Mouse (Mus musculus): ENCODE data around the gene Slc44a4.
"Not testable (repeated sequence)": the region's sequence is repeated elsewhere in the genome, so short reads cannot be mapped to it uniquely, and the experiment has no call there.

Gene Slc44a4

DNA sequence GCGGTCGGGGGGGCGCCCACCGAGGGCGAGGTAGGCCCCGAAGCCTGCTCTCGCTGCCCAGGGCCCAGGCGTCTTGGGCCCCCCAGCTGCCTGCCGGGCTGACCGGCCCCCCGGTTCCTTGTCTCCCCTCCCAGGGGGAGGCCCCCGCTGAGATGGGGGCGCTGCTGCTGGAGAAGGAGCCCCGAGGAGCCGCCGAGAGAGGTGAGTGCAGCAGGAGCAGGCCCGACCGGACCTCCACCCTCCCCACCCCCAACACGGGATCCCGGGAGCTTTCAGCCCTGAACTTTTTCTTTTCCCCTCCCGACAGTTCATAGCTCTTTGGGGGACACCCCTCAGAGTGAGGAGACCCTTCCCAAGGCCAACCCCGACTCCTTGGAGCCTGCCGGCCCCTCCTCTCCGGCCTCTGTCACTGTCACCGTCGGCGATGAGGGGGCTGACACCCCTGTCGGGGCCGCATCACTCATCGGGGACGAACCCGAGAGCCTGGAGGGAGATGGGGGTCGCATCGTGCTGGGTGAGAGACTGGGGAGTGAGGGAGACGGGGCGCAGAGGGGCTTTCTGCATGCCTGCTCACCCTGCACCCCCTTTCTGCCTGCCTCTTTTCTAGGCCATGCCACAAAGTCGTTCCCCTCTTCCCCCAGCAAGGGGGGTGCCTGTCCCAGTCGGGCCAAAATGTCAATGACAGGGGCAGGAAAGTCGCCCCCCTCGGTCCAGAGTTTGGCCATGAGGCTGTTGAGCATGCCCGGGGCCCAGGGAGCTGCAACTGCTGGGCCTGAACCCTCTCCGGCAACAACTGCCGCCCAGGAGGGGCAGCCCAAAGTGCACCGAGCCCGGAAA lies 15.0 kb upstream of the Slc44a4 start:
- DNase-seq (ENCODE audit: low read depth): no peak

- no peak for DNase-seq (ENCODE audit: low read depth)
Observed at GRCm38 (mm10) chr17:34899890-34900243, 14.4 kb upstream of the Slc44a4 start.

DNA sequence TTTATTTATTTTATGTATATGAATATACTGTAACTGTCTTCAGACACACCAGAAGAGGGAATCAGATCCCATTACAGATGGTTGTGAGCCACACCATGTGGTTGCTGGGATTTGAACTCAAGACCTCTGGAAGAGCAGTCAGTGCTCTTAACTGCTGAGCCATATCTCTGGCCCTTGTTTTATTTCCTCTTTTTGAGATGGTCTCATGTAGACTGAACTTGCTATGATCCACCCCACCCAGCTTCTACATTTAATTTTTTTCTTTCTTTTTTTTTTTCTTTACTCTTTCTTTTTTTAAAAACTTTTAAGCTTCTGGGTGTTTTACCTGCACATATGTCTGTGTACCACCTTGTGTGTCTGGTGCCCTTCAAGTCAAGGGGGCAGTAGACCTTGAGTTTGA lies 13.4 kb upstream of the Slc44a4 start:
- not testable (repeated sequence) for DNase-seq (ENCODE audit: low read depth)

DNA sequence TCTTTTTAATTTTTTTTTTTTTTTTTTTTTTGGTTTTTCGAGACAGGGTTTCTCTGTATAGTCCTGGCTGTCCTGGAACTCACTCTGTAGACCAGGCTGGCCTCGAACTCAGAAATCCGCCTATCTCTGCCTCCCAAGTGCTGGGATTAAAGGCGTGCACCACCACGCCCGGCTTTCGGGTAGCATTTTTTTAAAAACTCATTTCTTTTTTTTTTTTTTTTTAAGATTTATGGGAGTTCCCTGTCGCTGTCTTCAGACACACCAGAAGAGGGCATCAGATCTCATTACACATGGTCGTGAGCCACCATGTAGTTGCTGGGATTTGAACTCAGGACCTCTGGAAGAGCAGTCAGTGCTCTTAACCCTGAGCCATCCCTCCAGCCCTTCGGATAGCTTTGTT lies 12.3 kb upstream of the Slc44a4 start:
- not testable (repeated sequence) for DNase-seq (ENCODE audit: low read depth)

DNA sequence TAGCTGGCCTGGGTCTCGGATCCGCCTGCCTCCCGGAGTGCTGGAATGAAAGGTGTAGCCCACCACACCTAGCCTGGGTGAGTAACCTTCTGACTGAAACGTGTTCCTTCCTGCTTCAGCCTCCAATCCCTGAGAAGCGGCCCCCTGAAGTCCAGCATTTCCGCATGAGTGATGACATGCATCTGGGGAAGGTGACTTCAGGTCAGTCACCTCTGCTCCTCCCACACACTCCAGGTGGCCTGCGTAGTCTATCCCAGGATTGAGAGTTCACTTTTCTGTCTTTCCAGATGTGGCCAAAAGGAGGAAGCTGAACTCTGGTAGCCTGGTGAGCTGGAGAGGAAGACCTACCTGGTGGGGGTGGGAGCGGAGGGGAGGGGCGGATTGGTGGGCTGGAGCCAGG lies 11.4 kb upstream of the Slc44a4 start:
- DNase-seq (ENCODE audit: low read depth): no peak

DNA sequence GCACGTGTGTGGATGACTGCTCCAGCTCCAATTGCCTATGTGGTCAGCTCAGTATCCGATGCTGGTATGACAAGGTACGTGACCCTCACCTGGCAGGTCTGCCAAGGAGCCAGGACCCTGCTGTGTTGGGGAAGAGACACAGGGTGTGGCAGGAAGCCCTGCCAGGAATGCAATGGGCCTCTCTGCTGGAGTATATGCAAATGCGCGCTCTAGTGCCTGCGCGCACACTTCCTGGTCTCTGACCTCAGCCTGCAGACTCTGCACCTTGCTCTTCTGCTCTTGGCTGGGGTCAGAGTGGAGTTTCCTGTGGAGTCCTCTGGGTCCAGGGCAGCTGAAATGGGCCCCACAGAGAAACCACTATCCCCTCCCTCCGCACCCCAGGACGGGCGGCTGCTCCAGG lies 3.3 kb upstream of the Slc44a4 start:
- no peak for DNase-seq (ENCODE audit: low read depth)

- no peak for DNase-seq (ENCODE audit: low read depth)
Observed at GRCm38 (mm10) chr17:34911945-34912351, 2.3 kb upstream of the Slc44a4 start.

- no peak for DNase-seq (ENCODE audit: low read depth)
Observed at GRCm38 (mm10) chr17:34915410-34915831, 1.2 kb downstream of the Slc44a4 start.

DNA sequence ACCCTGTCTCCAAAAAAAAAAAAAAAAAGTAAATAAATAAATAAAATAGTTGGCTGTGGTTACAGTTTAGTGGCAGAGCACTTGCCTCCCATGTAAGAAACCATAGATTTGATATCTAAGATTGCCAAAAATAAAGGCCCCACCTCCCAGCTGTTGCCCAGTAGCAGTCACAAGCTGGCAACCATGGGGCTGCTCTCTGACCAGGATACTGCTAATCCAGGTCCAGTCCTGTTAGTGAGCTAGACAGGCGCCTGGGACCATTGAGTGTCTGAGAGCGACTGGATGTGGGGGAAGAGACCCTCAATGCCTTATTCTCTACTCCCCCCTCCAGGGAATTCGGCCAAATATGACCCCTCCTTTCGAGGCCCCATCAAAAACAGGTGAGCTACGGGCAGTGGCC lies 2.0 kb downstream of the Slc44a4 start:
- no peak for DNase-seq (ENCODE audit: low read depth)

DNA sequence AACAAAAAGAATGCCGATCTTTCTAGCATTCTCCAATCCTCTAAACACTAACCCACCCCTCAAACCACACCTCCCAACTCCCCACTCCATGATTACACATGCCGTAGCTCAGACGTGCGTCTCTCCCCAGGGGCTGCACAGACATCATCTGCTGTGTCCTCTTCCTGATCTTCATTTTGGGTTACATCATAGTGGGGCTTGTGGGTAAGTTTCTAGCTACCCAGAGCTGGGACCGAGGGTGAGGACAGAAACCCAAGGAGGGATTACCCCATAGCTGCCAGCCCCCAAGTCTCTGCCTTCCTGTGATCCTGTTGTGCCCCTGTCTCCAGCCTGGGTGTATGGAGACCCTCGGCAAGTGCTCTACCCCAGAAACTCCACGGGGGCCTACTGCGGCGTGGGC lies 2.9 kb downstream of the Slc44a4 start:
- no peak for DNase-seq (ENCODE audit: low read depth)

DNA sequence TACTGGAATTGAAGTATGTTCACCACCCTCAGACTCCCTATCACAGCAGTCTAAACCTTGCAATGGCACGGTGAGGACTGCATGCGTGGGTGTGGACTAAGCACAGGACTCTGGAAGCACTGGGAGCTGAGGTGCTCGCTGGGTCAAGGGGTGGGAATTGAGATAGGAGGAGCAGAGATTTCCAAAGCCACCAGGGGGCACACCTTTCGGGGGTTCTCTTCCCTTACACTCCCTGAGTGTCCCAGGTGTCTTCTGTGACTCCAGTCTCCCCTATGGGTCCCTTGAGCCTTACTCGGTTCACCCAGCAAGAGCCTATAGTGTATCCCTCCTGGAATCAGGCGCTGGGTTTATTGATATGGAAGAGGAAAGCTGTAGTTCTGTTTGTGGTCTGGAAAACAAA lies 8.7 kb downstream of the Slc44a4 start:
- no peak for DNase-seq (ENCODE audit: low read depth)

DNA sequence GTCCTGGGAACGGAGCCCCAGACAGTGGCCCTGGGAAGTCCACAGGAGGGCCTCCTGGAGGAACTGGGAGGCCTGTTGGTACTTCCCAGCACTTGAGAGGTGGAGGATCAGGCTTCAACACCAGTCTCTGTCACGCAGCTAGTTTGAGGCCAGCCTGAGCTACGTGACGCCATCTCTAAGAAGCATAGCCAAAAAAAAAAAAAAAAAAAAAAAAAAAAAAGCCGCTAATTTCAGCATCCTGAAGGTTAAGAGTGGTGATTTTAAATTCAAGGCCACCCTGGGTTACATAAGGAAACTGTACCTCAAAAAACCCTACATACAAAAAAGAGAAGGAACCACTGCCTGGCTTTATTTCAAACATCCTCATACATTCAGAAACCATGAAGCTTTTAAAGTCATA lies 10.0 kb downstream of the Slc44a4 start:
- no peak for DNase-seq (ENCODE audit: low read depth)

GRCm38 (mm10) chr17:34927306-34928019 lies 13.2 kb downstream of the Slc44a4 start:
- no peak for DNase-seq (ENCODE audit: low read depth)

DNA sequence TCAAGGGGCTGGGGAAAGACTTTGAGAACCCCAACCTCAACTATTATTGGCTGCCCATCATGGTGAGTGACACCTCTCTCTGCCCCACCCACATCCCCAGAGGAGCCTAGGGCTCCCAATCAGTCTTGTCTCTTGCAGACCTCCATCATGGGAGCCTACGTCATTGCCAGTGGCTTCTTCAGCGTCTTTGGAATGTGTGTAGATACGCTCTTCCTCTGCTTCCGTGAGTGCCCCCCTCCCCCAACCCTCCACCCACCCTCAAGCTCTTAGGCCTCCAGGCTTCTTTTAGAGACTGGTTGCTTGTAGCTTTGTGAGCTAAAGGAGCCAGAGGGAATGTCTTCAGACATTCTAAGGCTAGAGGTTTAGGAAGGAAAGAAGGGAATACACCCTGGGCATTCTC lies 14.6 kb downstream of the Slc44a4 start:
- no peak for DNase-seq (ENCODE audit: low read depth)

GRCm38 (mm10) chr17:34931061-34931734 lies 16.9 kb downstream of the Slc44a4 start, which contains the start of gene Neu1:
Gene Neu1 (plus strand): TSS chr17:34931253.
- DNase-seq (ENCODE audit: low read depth): peak; percentile 97

- no peak for DNase-seq (ENCODE audit: low read depth)
Observed at GRCm38 (mm10) chr17:34931735-34932098, 17.5 kb downstream of the Slc44a4 start.

GRCm38 (mm10) chr17:34932287-34932686 lies 18.0 kb downstream of the Slc44a4 start:
- DNase-seq (ENCODE audit: low read depth): no peak

DNA sequence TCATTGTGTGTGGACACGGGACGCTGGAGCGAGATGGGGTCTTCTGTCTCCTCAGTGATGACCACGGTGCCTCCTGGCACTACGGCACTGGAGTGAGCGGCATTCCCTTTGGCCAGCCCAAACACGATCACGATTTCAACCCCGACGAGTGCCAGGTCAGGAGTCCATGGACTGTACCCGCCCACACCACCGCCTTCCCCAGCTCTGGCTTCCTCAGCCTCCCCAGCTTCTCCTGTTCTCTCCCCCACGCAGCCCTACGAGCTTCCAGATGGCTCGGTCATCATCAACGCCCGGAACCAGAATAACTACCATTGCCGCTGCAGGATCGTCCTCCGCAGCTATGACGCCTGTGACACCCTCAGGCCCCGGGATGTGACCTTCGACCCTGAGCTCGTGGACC lies 19.8 kb downstream of the Slc44a4 start:
- DNase-seq (ENCODE audit: low read depth): no peak

- DNase-seq (ENCODE audit: low read depth): no peak
Observed at GRCm38 (mm10) chr17:34934830-34935229, 20.6 kb downstream of the Slc44a4 start.

- DNase-seq (ENCODE audit: low read depth): no peak
Observed at GRCm38 (mm10) chr17:34937960-34938505, 23.8 kb downstream of the Slc44a4 start.

DNA sequence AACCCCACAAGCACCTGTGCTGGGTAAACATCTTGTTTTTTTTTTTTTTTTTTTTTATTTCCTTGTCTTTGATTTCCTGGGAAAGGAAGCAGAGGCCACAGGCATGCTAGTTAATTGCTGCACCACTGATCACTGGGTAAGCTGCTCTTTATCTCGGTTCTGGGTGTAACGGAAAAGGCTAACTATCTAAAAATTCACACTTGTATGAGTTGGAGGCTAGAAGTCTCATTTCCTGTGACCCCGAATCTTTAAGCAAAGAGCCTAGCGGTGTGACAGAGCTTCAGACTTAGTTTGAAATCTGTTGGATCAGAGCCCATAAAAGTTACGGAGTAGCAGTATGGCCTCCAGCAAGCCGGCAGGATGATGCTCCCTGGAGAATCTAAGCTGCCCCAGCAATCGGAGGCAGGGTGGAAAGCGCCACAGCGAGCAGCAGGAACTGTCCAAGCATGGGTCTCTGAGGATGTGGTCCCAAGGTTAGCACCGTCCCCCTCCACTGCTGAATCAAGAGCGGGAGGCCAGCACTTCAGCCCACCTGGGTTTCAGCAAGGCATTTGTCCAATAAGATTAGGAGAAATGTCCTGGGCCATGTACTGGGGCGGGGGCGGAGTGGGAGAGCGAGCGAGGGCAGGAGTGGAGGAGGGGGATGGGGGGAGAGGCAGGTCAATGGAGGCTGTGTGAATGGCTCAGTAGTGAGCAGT lies 27.2 kb downstream of the Slc44a4 start:
- no peak for DNase-seq (ENCODE audit: low read depth)

All from fibroblast of lung, adult 2 months (primary cell).